Mouse (Mus musculus) B cell, adult 2 months (primary cell): Measurements from ENCODE around the gene Glce.

Experiments
- DNase-seq, 2 experiments: peaks; one replicate each; pipeline ENCODE4 v3.0.0; 2022

The Glce gene

GRCm38 (mm10) chr9:62121551-62122447, 656 bp downstream of the Glce start:
- peak; percentile 58 to 59 for DNase-seq

- DNase-seq, result no peak
Measured at GRCm38 (mm10) chr9:62118754-62119153, 3.7 kb downstream of the Glce start.

DNA sequence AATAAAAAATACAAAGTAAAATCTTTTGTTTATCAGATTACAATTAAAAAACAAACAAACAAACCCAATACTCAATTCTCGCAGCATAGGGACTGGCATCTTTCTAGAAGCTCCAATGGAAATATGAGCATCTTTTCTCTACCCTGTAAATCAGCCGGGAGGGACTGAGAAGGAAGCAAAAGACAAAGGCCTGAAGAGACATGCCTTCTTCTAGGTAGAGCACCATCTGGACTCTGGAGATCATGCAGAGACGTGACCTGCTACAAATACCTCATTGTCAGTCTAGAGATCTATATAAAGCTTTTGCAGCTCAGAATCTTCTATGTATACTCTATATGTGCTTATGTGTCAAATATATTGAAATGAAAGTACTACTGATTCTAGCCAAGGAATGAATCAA, 6.6 kb downstream of the Glce start:
- DNase-seq, result no peak

DNA sequence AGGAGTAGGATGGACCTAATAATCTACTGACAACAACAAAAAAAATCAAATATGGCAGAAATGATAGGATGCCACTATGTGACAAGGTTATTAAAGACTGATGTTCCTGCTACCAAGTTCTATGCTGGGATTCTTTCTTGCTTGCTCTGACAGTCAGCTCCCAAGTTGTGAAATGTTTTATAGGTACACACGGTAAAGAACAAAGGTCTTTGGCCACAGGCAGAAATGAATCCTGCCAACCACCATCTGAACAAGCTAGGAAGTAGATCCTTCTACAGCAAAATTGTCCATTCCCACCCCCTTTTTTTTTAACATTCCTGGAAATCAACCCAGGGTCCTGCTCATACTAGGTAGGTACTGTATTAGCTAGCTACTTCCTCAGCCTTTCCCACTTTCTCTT, 25.9 kb downstream of the Glce start:
- no peak for DNase-seq

GRCm38 (mm10) chr9:62091604-62092003, 30.9 kb downstream of the Glce start:
- DNase-seq, result no peak

- no peak for DNase-seq
Measured at GRCm38 (mm10) chr9:62085548-62085947, 36.9 kb downstream of the Glce start.

GRCm38 (mm10) chr9:62084896-62085295, 37.6 kb downstream of the Glce start:
- DNase-seq, result no peak

GRCm38 (mm10) chr9:62082986-62083385, 39.5 kb downstream of the Glce start:
- DNase-seq, result no peak

DNA sequence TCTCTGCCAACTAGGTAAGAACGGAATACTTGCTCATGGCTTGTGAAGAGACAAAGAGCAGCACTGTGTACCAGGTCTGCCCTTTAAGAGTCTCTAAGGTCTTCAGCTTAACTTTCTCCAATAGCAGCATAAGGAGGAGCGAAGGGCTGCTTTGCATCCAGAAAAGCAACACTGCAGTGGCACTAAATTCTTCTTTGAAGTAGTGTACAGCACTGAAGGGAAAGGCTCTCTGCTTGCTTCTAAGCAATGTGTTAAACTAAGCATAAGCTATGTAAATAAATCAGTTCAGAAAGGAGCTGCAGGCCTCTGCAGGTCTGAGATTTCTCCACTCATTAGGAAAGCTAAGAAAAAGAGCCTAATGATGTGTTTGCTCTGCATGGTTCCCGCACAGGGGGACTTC, 40.9 kb downstream of the Glce start:
- no peak for DNase-seq

- DNase-seq, result no peak
Measured at GRCm38 (mm10) chr9:62080028-62080760, 42.3 kb downstream of the Glce start.

- no peak for DNase-seq
Measured at GRCm38 (mm10) chr9:62062234-62062633, 60.2 kb downstream of the Glce start.

GRCm38 (mm10) chr9:62060431-62060830, 62.0 kb downstream of the Glce start:
- no peak for DNase-seq

GRCm38 (mm10) chr9:62059941-62060340, 62.5 kb downstream of the Glce start:
- no peak for DNase-seq

- DNase-seq, result peak; percentile 9 to 17
Measured at GRCm38 (mm10) chr9:62057881-62058506, 64.5 kb downstream of the Glce start.

DNA sequence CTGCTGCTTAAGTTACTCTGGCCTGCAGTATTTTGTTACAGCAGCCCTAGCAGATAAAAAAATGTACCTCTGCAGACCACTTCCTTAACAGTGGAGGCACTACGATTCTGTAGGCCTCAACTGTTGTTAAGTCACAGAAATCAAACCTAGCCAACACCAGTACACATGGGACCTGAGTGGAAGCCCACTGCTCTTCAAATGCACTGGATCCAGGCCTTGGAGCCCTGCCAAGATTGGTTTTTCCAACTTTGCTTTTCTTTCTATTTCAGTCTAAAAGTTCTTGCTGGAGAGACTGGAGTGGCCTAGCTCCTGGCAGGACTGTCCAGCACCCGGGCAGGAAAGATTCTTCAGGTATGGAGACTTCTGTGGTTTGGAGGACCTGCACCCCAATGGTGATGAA, 66.2 kb downstream of the Glce start:
- no peak for DNase-seq

DNA sequence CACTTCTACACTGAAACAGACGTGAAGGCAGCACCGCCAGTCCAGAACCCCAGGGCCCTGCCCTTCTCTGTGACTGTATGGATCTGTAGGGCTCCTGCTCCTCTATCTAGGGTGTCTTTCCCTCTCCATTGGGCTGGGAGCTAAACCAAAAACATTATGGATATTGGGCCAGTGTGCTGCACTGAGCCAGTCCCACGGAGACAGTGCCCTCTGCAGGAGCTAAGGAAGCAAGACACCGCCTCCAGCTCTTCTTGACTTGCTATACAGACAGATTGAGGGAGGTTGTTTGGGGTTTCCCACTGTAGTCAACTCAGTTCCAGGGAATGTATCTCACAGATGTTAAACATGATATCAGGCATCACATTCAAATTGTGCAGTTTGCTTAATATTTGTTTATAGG, 71.7 kb downstream of the Glce start:
- DNase-seq, result no peak

DNA sequence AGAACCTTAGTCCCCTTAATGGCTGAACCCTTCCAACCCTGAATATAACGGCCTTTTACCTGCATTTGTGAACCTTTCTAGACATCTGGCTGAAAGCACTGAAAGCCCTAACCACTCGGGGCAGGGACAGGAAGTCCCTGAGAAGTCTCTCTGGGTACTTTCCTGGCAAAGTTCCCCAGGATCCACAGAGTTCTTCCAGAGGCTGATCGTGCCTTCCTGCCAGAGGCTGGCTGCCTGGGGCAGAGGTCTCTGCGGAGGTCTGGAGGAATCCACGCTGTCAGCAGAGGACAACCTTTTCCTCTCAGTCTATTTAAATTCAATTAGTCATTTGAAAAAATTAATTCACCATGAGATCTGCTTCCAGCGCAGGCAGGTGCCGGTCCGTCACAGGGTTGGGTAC, 73.3 kb downstream of the Glce start:
- DNase-seq, result no peak

DNA sequence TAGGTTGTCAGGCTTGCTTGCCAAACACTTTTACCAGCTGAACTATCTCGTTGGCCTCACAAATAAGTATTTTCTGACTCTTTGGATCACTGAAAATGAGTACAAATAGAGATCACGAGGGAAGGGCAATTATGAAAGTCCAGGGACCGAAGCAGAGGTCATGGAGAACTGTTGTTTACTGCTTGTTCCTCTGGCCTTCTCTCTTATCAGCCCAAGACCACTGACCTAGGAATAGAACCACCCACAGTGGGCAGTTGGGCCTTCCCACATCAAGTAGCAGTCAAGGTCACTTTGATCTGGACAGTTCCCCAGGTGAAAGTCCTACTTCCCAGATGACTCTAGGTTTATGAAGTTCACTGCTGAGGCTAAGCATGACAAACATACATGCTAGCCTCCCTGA, 80.3 kb downstream of the Glce start:
- no peak for DNase-seq

DNA sequence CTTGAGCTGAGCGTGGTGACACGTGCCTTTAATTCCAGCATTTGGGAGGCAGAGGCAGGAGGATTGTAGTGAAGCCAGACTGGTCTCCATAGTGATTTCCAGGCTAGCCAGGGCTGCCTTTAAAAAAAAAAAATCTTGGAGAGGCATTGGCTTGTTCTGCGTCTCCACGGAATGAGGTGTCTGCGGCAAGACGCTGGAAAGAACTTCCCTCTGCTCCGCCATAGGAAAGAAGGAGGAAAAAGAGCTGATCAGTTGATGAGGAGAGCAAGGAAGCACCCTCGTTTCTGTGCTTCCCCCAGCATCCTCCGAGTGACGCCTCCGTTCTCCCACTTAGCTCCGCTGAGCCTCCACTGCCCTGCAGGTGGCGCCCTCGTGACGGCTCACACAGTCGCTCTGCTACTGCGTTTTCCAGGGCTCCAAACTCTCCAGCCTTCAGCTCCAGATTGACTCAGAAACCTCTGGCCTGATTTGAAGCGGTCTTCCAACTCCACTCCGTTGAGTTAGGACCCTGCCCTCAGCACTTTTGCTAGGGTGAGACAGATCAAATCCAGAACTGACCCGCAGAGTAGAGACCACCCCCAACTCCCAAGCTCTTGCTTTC, 82.3 kb downstream of the Glce start:
- DNase-seq, result peak; percentile 85 to 87

- DNase-seq, result no peak
Measured at GRCm38 (mm10) chr9:62035806-62036205, 86.6 kb downstream of the Glce start.

DNA sequence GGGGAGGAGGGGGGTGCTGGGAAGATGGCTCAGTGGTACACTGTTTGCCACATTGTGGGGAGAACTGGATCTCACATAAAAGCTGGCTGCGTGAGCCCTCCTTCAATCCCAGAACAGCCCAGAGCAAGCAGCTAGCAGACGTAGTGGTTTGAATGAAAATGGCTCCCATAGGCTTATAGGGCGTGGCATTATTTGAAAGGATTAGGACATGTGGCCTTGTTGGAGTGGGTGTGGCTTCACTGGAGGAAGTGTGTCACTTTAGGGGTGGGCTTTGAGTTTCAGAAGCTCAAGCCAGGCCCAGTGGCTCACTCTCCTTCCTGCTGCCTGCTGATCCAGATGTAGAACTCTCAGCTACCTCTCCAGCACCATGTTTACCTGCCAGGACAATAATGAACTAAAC, 90.2 kb downstream of the Glce start:
- no peak for DNase-seq

DNA sequence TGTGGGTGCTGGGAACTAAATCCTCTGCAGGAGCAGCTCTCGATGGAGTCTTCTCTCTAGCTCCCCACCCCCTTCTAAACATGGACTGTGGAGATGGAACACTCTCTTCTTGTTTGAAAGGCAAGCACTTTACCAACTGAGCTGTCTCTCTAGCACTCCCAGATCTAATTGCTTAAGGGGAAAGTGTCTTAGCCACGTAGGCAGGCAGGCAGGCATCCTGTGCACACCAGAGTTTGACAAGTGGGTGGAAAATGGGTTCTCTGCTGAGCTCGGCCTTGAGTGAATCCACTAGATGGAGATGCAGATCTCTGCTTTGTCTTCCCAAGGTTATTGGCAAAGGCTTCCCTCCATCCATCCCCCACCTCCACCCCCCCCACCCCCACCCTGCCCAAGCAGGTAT, 94.4 kb downstream of the Glce start:
- DNase-seq, result no peak

DNA sequence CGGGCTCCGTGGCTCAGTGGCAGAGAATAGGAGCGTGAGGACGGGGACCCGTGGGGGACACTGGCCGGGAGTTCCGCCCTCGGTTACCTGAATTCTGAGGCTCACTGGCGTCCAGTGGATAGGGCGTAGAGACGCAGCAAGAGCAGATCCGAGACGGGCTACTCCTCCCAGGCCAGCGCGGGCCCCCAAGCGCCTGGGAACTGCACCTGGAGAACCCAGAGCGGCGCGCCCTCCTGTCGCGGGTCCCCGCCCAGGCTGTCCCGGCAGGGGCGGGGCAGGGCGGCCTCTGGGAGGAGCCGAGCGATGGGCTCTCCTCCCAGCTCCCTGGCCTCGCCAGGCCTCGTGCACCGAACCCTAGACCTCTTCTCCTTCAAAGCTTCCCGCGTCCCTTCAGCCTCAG, 95.9 kb downstream of the Glce start, which contains the start of gene Paqr5:
Gene Paqr5 (minus strand): TSS at position 257 of the 400 bp plus-strand sequence.
- peak; percentile 13 to 17 for DNase-seq
